Mouse (Mus musculus): ENCODE data around the gene Lamtor1. TPM values are rescaled to one million over a fixed set of nuclear protein-coding genes. Genes with fewer than 3 reads are reported as not detected.

The Lamtor1 gene
- polyA plus RNA-seq (2012; rRNA removed): 167 and 175 TPM in 2 replicates

DNA sequence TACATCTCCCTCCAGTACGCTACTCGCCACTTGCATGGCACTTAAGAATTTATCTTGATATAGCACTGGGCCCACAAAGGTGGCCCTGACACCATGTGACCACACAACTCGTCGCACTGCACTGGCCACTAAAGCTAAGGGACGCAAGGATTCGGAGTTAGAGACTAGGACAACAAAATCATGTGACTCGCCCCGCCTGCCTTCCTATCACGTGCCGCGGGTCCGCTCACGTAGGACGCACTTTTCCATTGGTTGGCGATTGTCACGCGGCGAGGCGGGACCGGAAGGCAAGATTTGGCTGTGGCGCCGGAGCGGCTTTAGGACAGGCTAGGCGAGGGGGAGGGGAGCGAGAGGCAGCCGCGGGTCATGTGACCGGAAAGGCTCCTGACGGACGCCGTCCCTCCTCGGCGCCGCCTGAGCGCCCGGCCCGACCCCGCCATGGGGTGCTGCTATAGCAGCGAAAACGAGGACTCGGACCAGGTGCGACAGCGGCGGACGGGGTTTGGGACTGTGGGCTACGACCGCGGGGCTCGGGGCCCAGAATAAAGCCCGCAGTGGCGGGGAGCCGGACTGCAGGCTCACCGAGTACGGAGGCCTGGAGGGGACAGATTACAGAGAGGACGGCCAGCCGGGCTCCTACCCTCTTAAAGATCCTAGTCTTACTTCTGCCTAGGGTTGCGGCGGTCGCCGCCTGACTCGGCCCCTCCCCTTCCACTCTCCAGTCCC lies at the start of gene Lamtor1:
Lamtor1 (plus strand) TSS at position 344 of the 726 bp plus-strand sequence.

DNA sequence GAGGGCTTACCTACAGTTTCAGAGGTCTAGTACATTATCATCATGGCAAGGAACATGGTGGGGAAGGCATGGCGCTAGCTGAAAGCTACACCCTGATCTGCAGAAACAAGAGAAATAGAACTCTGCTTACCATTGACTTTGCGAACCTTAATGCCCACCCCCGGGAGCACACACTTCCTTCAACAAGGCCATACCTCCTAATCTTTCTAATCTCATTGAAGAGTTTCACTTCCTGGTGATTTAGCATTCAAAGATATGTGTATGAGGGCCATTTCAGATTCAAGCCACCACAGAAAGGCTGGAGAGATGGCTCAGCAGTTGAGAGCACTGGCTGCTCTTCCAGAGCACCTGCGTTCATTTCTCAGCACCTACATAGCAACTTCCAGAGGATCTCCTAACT lies 48.6 kb upstream of the Lamtor1 start, which contains the start of gene Folr2:
Folr2 (minus strand) TSS at position 101 of the 400 bp plus-strand sequence.

DNA sequence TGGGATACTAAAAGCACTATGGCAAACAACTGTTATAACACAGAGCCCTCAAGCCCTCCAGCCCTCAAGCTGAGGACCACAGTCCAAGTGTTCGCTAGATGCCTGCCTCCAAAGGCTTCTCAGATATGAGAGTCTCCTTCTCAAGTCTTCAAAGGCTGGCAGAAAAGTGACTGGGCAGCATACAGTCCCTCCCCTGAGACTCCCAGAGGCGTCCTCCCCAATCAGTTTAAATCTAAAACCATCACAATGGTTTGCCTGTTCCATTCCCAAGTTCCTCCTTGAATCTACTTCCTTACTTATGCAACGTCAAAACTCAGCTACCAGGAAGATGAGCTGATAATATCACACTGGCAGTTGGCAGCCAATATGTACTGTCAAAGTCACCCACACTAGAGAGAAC lies 42.3 kb upstream of the Lamtor1 start, which contains the start of gene Anapc15:
Anapc15 (plus strand) TSS at position 301 of the 400 bp plus-strand sequence.

DNA sequence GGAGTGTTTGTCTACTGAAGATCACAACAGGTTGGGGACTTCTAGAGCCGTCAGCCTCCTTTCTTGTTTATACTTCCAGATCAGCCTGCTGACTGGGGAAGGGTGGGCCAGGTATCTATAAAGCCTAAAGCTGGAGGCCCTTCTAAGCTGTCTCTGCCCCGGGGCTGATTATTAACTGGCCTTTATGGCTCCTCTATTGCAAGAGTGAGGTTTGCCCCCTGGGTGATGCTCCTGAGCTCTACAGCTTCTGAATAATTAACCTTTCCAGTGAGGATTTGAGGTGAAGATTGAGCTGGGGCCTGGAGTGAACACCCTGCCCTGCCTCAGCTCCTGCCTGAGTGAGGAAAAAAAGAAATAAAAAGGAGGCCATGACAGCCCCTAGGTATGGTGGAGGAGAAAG lies 35.1 kb upstream of the Lamtor1 start, which contains the start of gene Folr1:
Folr1 (minus strand) TSS at position 160 of the 400 bp plus-strand sequence.

DNA sequence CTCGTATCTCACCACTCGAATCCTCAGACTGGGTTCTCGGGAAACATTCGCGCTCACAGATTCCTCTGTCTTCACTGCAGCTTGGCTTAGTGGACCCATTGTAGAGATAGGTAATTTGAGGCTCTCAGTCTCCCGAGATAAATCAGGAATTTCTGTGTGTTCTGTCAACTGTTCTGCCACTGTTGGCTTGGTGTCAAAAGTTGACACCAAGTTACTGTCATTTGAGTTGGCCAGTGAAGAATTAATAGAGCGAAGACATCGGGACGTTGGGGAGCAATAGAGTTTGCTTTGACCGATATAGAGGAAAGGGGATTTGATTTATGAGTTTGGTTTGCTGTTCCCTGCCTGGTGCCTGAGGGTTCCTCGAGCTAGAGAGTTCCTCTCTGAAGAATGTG lies 580 bp downstream of the Lamtor1 start, which contains the start of gene Tomt:
Tomt (minus strand) TSS at position 73 of the 395 bp plus-strand sequence.

DNA sequence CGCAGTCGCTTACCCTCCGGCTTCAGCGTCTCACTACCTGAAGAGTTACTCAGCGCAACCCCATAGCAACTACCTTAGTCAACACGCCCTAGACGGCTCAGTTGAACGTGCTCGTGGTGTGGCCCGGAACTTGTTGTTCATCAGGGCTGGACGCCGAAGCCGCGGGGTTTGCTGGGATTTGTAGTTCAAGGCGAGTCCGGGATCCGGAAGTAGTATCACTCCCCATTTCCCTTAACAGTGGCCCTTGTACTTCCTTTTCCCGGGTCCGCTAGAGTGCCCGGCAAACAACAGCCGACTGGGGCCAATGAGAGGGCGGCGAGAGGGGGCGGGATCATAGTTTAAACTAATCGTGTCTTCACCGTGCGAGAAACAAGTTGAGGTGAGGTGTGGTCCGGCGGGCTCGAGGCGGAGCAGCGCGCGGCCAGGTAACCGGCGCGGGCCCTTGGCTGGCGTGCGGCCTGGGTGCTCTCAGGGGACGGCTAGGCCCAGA lies 28.1 kb downstream of the Lamtor1 start, which contains the start of the genes Lrrc51 and Numa1:
Lrrc51 (minus strand) TSS at position 145 of the 490 bp plus-strand sequence.
Numa1 (plus strand) TSS at position 361 of the 490 bp plus-strand sequence.

Other genes starting within 250 kb of the Lamtor1 start
- 17.7 and 20.9 TPM in 2 replicates for gene Clpb, start 242.3 kb upstream of the Lamtor1 start, polyA plus RNA-seq (2012; rRNA removed)
- gene Phox2a, start 87.6 kb upstream of the Lamtor1 start, polyA plus RNA-seq (2012; rRNA removed): 0.79 and 3.1 TPM in 2 replicates
- gene Inppl1, start 67.7 kb upstream of the Lamtor1 start, polyA plus RNA-seq (2012; rRNA removed): 36.5 and 44.2 TPM in 2 replicates
- gene Folr2, start 48.7 kb upstream of the Lamtor1 start, polyA plus RNA-seq (2012; rRNA removed): 4.2 and 4.7 TPM in 2 replicates
- gene Anapc15, start 42.2 kb upstream of the Lamtor1 start, polyA plus RNA-seq (2012; rRNA removed): 101 and 125 TPM in 2 replicates
- 15.2 and 17.3 TPM in 2 replicates for gene Folr1, start 35.1 kb upstream of the Lamtor1 start, polyA plus RNA-seq (2012; rRNA removed)
- 0.22 and 0.29 TPM in 2 replicates for gene Tomt, start 455 bp downstream of the Lamtor1 start, polyA plus RNA-seq (2012; rRNA removed)
- gene Lrrc51, start 28.0 kb downstream of the Lamtor1 start, polyA plus RNA-seq (2012; rRNA removed): 9.4 and 12.1 TPM in 2 replicates
- gene Numa1, start 28.2 kb downstream of the Lamtor1 start, polyA plus RNA-seq (2012; rRNA removed): 84.8 and 87.9 TPM in 2 replicates
- gene Il18bp, start 112.8 kb downstream of the Lamtor1 start, polyA plus RNA-seq (2012; rRNA removed): 17.8 and 19.2 TPM in 2 replicates
- gene Rnf121, start 159.6 kb downstream of the Lamtor1 start, polyA plus RNA-seq (2012; rRNA removed): 84.0 and 84.5 TPM in 2 replicates
- 57.8 and 59.0 TPM in 2 replicates for gene Xndc1, start 159.6 kb downstream of the Lamtor1 start, polyA plus RNA-seq (2012; rRNA removed)
- 7.0 and 7.4 TPM in 2 replicates for gene Xntrpc, start 159.8 kb downstream of the Lamtor1 start, polyA plus RNA-seq (2012; rRNA removed)
- gene Trpc2, start 177.2 kb downstream of the Lamtor1 start, polyA plus RNA-seq (2012; rRNA removed): 3.5 and 3.9 TPM in 2 replicates
- gene Art1, start 195.8 kb downstream of the Lamtor1 start, polyA plus RNA-seq (2012; rRNA removed): 0.43 and 2.9 TPM in 2 replicates
- 0.63 and 0.76 TPM in 2 replicates for gene Art5, start 203.6 kb downstream of the Lamtor1 start, polyA plus RNA-seq (2012; rRNA removed)
- 0.03 and 0.05 TPM in 2 replicates for gene Chrna10, start 210.9 kb downstream of the Lamtor1 start, polyA plus RNA-seq (2012; rRNA removed)

Data from central nervous system, embryonic 14 days (tissue).